Mouse (Mus musculus) heart, embryonic 13.5 days (tissue): ENCODE results near the gene Asz1. TPM values are rescaled to one million over a fixed set of nuclear protein-coding genes. Genes with fewer than 3 reads are reported as not detected.

Source experiments
- polyA plus RNA-seq: library from polyadenylated mRNA; unstranded; fragments of >200 nt; fragmentation: Nextera tagmentation; extraction: Ambion mirVana; gene quantifications from 2 replicates; pipeline ENCODE4 v1.2.1, GENCODE M21; 2015

Gene Asz1
- polyA plus RNA-seq, 1 experiment from 2014 or later: 0.44 TPM

Other genes starting within 250 kb of the Asz1 start
- 6.8 and 11.5 TPM in 2 replicates for gene Wnt2, start 78.5 kb downstream of the Asz1 start, polyA plus RNA-seq
- 0.27 and 0.33 TPM in 2 replicates for gene Cftr, start 61.6 kb upstream of the Asz1 start, polyA plus RNA-seq